ENCODE assay signal across 19 mouse cellular contexts in the genomic region with DNA sequence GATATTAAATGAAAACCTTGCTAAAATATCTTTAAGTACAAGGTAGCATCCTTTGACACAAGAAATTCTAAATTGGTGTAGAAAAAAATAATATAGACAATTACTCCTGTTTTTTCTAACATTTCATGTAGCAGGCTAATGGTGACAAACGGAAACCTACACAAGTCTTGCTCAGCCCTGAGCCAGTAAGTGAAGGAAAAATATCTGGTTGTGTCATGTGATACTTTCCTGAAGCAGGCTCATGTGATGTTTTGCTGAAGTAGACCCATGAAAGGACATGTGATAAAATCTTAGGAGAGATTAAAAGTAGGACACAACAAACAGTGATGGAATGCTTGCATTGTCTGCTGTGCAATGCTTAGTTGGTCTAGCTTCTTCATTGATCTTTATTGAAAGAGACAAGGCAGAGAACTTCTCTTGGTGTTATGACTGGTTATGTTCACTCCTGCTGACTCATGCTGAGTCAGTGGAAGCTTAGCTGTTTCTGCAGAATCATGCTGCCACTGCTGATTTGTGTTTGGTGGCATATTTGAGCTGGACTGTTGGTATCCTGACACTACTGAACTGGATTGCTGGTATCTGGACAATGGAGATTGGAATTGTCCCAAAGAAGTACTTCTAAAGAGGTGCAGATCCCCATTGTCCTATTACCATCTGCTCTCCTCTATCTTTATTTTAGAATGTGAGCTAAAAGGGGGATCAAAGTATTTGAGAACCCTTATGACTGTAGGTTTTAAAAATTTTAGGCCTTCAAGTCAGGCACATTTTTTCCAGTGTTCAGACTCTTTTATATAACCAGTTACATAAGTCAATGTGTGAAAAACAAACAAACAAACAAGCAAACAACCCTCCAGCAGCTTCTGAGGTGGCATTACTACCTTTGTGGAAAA. TPM values are rescaled to one million over a fixed set of nuclear protein-coding genes. Genes with fewer than 3 reads are reported as not detected.
A peak's percentile ranks its signal among the peaks of the same experiment; 100 is the strongest.
DNase-seq lines count a peak whose midpoint lies in the region; ATAC-seq and TF ChIP-seq lines count a peak whose summit lies in the region.
"Had no signal": no experiment of that assay in that cellular context is flagged by ENCODE, and none has a peak within 500 bp of the region (broad histone marks: within the 10 kb centered on the region; RNA-seq: fewer than 3 reads in every experiment).

No protein-coding gene starts in this region.

- DNase-seq in spleen, adult 12 weeks (ENCODE audit: low spot score), result peak; percentile 35
- no peak for DNase-seq in spleen, adult 18-20 months
- DNase-seq in c-Kit-negative CD71-positive TER-119-positive erythroid progenitor cells, embryonic 14.5 days (ENCODE audit: low read depth, low spot score), result peak; percentile 95
- peak; percentile 58 for DNase-seq in liver, embryonic 13.5 days
- DNase-seq in right cerebral cortex, postnatal 36 days (ENCODE audit: low spot score in 2 of 2), result no peak
- DNase-seq in thymus, adult 2 months, result no peak
- no peak for DNase-seq in MN1 (ENCODE audit: low spot score)
- DNase-seq: adrenal gland, postnatal 14 days; right cerebral cortex, postnatal 4 days; thymus, postnatal 4 days had no signal

- no peaks in the 10 kb centered on the region for H3K27me3 ChIP-seq in liver, embryonic 13.5 days
- H3K27me3 ChIP-seq in thymus, adult 2 months (ENCODE audit: control insufficient read depth, insufficient read depth, low read length), result no peaks in the 10 kb centered on the region
- H3K27me3 ChIP-seq: limb, embryonic 12.5 days had no signal

- TF ChIP-seq CTCF in thymus, adult 2 months (IDR thresholded peaks at IDR 0.05; ENCODE audit: borderline replicate concordance, control insufficient read depth, extremely low read depth, insufficient read depth, low read length, poor library complexity), result no peak

- no peak for TF ChIP-seq POLR2A in thymus, adult 2 months (IDR thresholded peaks at IDR 0.05; ENCODE audit: control insufficient read depth, extremely low read depth, insufficient read depth, low read length, poor library complexity)

- no peak overlapping the region for H3K9ac ChIP-seq in liver, embryonic 13.5 days
- H3K9ac ChIP-seq: hindbrain, embryonic 14.5 days; limb, embryonic 12.5 days had no signal

- H3K4me2 ChIP-seq in liver, embryonic 13.5 days, result no peak overlapping the region
- H3K4me2 ChIP-seq: hindbrain, embryonic 14.5 days; limb, embryonic 12.5 days; midbrain, embryonic 11.5 days had no signal

- 63% methylated on average over 1 of the region's 1 CpGs for WGBS in liver, embryonic 13.5 days (ENCODE audit: insufficient replicate concordance)
- WGBS in thymus, adult 2 months, result 94% methylated on average over 1 of the region's 1 CpGs

- H3K36me3 ChIP-seq in liver, embryonic 13.5 days, result no peaks in the 10 kb centered on the region
- no peaks in the 10 kb centered on the region for H3K36me3 ChIP-seq in thymus, adult 2 months (ENCODE audit: control insufficient read depth, insufficient read depth, low read length)
- H3K36me3 ChIP-seq: limb, embryonic 12.5 days had no signal

- peaks cover 5% of the 10 kb centered on the region; the same call in 1 of the 2 replicates for H3K4me1 ChIP-seq in liver, embryonic 13.5 days (replicated peaks)
- H3K4me1 ChIP-seq in thymus, adult 2 months (replicated peaks; ENCODE audit: control insufficient read depth, insufficient read depth, low read length), result no peaks in the 10 kb centered on the region
- H3K4me1 ChIP-seq: limb, embryonic 12.5 days had no signal

- ATAC-seq in liver, embryonic 13.5 days (ENCODE audit: low read depth), result peak; percentile 91
- ATAC-seq: lung, postnatal 0 days had no signal

- no peak overlapping the region for H3K4me3 ChIP-seq in liver, embryonic 13.5 days (replicated peaks)
- H3K4me3 ChIP-seq in thymus, adult 2 months (ENCODE audit: control insufficient read depth, insufficient read depth, low read length), result no peak overlapping the region
- H3K4me3 ChIP-seq: erythroblast, embryonic 14.5 days; limb, embryonic 12.5 days had no signal

- H3K27ac ChIP-seq in liver, embryonic 13.5 days, result peak overlapping the region; percentile 72
- no peak overlapping the region for H3K27ac ChIP-seq in thymus, adult 2 months (ENCODE audit: control insufficient read depth, insufficient read depth, low read length)
- H3K27ac ChIP-seq: hindbrain, embryonic 14.5 days; limb, embryonic 12.5 days had no signal

- H3K9me3 ChIP-seq in liver, embryonic 13.5 days (replicated peaks), result no peaks in the 10 kb centered on the region

RNA-seq across cellular contexts. Expression of gene Clec4n, which starts 22.2 kb away (rescaled TPM):
- polyA plus RNA-seq in liver, embryonic 13.5 days (2015; fragmentation: Nextera tagmentation; extraction: Ambion mirVana), result 8.5 and 8.9 TPM in 2 replicates
- 9.1 and 14.2 TPM in 2 replicates for polyA plus RNA-seq in thymus, adult 2 months (2012; rRNA removed)
- polyA plus RNA-seq: erythroblast, embryonic 14.5 days had no signal

RNA-seq across cellular contexts. Expression of gene Clec4b2, which starts 34.7 kb away (rescaled TPM):
- 0.08 and 0.09 TPM in 2 replicates for polyA plus RNA-seq in liver, embryonic 13.5 days (2015; fragmentation: Nextera tagmentation; extraction: Ambion mirVana)
- polyA plus RNA-seq in thymus, adult 2 months (2012; rRNA removed), result 0.13 TPM in 1 of 2 replicates, not detected in the other
- polyA plus RNA-seq: erythroblast, embryonic 14.5 days; frontal cortex, adult 2 months; heart, postnatal 0 days; hindbrain, embryonic 14.5 days; kidney, embryonic 14.5 days; limb, embryonic 12.5 days; lung, postnatal 0 days; midbrain, embryonic 11.5 days; stomach, embryonic 14.5 days had no signal

RNA-seq across cellular contexts. Expression of gene Clec4d, which starts 54.5 kb away (rescaled TPM):
- polyA plus RNA-seq in liver, embryonic 13.5 days (2015; fragmentation: Nextera tagmentation; extraction: Ambion mirVana), result 0.85 and 1.1 TPM in 2 replicates
- 0.23 TPM in 1 of 2 replicates, not detected in the other for polyA plus RNA-seq in thymus, adult 2 months (2012; rRNA removed)
- polyA plus RNA-seq: erythroblast, embryonic 14.5 days; kidney, embryonic 14.5 days; limb, embryonic 12.5 days; midbrain, embryonic 11.5 days; stomach, embryonic 14.5 days had no signal

Comparison
In these comparisons a context has a peak if more than half of its experiments do, and no peak if none do; other contexts are left out.
1. DNase-seq: peak in spleen, adult 12 weeks (single experiment), c-Kit-negative CD71-positive TER-119-positive erythroid progenitor cells, embryonic 14.5 days (single experiment) and liver, embryonic 13.5 days (single experiment); none in spleen, adult 18-20 months (0 of 2), right cerebral cortex, postnatal 36 days (0 of 2), thymus, adult 2 months (single experiment) and MN1 (single experiment).